ENCODE assay signal across 7 mouse cellular contexts in the genomic region with DNA sequence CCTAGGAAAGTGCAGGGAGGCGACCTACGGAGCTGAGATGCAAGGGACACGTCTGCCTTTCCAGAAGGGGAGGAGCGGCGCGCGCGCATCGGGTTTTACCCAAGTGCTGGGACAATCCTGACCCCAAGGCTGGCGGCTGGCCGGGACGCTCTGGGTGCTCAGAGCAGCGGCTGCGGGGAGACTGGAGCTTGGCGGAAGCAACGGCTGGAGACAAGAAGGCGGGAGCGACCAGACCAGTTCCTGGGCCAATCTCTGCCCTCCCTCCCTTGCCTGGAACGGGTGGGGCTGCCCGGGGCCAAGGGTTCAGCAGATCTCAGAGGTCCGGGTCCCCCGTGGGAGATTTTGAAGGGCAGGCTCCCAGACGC. TPM values are rescaled to one million over a fixed set of nuclear protein-coding genes. Genes with fewer than 3 reads are reported as not detected.
DNase-seq lines count a peak whose midpoint lies in the region; ATAC-seq and TF ChIP-seq lines count a peak whose summit lies in the region.

A gene (minus strand): TSS at position 89 of the 365 bp plus-strand sequence.

- 0 out of 4 replicates have a peak, but pooled peaks cover 0 to 4% of the 10 kb centered on the region in 2 experiments for H3K4me1 ChIP-seq in ES-E14 (ENCODE audit: control insufficient read depth in 2 of 2, insufficient read depth in 2 of 2, low read length in 2 of 2, poor library complexity in 1 of 2)
- H3K4me1 ChIP-seq in hindbrain, embryonic 15.5 days (replicated peaks), result peaks cover 9% of the 10 kb centered on the region

- peak within 1 kb of the TSS; percentile 8; the same call in 1 of the 2 replicates for H3K9ac ChIP-seq in ES-E14 (ENCODE audit: insufficient read depth, low read depth, low read length, poor library complexity, severe bottlenecking)
- H3K9ac ChIP-seq in hindbrain, embryonic 15.5 days, result peak within 1 kb of the TSS; percentile 36; the same call in 1 of the 2 replicates

- intact Hi-C loops in left cerebral cortex, postnatal 25 days (cut with DNase I), result loop anchor here (10.0 kb wide), 1 partner anchor 360 kb away; no protein-coding TSS in a partner anchor

- no peak for DNase-seq in ES-E14 (ENCODE audit: low read depth, low spot score)
- DNase-seq in adrenal gland, postnatal 25 days, result peak; percentile 63
- DNase-seq in gastrocnemius, adult 8-10 months (ENCODE audit: low spot score in 2 of 2), result peak; percentile 14 to 55
- no peak for DNase-seq in left cerebral cortex, postnatal 25 days (ENCODE audit: low spot score in 2 of 2)
- peak; percentile 18 for DNase-seq in splenic B cell, adult 2 months (ENCODE audit: low read depth, low spot score)

- H3K9me3 ChIP-seq in ES-E14 (ENCODE audit: control insufficient read depth, insufficient read depth, low read depth, low read length), result no peaks in the 10 kb centered on the region
- no peaks in the 10 kb centered on the region for H3K9me3 ChIP-seq in hindbrain, embryonic 15.5 days

- ATAC-seq in hindbrain, embryonic 15.5 days (ENCODE audit: low FRiP score, low read depth), result no peak; the same call in 1 of the 2 replicates
- peak; percentile 58 for ATAC-seq in megakaryocyte, adult 5-6 weeks (ENCODE audit: poor library complexity, severe bottlenecking)

- peaks cover 7% of the 10 kb centered on the region; the same call in 1 of the 2 replicates for H3K27me3 ChIP-seq in hindbrain, embryonic 15.5 days
- H3K27me3 ChIP-seq in splenic B cell, adult 2 months (ENCODE audit: control insufficient read depth, insufficient read depth, low read length, poor library complexity, severe bottlenecking), result no peaks in the 10 kb centered on the region

- peak within 1 kb of the TSS; percentile 37 to 49 for H3K4me3 ChIP-seq in ES-E14 (ENCODE audit: insufficient read depth in 1 of 2, low read depth in 1 of 2, low read length in 2 of 2, poor library complexity in 1 of 2, severe bottlenecking in 1 of 2)
- peak within 1 kb of the TSS; percentile 20 for H3K4me3 ChIP-seq in hindbrain, embryonic 15.5 days

- no peak within 1 kb of the TSS for H3K27ac ChIP-seq in ES-E14 (ENCODE audit: insufficient read depth, low read depth, low read length, poor library complexity, severe bottlenecking)
- no peak within 1 kb of the TSS for H3K27ac ChIP-seq in hindbrain, embryonic 15.5 days (replicated peaks)

- whole genome bisulfite sequencing in hindbrain, embryonic 15.5 days, result 9% methylated on average over 23 of the region's 23 CpGs

- in situ Hi-C loops in ES-E14 (cut with MboI; ENCODE audit: low sequenced_read_pairs in 2 of 2, unreplicated experiment in 2 of 2), result loop anchor here in 1 of 2 experiments (25.0 kb wide), 1 partner anchor 557 kb away; a partner anchor contains a TSS

- H3K36me3 ChIP-seq in ES-E14 (ENCODE audit: control insufficient read depth, insufficient read depth, low read length, poor library complexity, severe bottlenecking), result no peaks in the 10 kb centered on the region
- no peaks in the 10 kb centered on the region for H3K36me3 ChIP-seq in hindbrain, embryonic 15.5 days
- H3K36me3 ChIP-seq in splenic B cell, adult 2 months (ENCODE audit: control insufficient read depth, insufficient read depth, low read length, poor library complexity, severe bottlenecking), result no peaks in the 10 kb centered on the region

- H3K4me2 ChIP-seq in hindbrain, embryonic 15.5 days, result peak within 1 kb of the TSS; percentile 49

TF ChIP-seq in ES-E14, 5 proteins besides CTCF, POLR2A, EP300 and RAD21:
- TF ChIP-seq MAFK (IDR thresholded peaks at IDR 0.05; ENCODE audit: insufficient read depth, low read depth, low read length) (no peak), ZNF384 (IDR thresholded peaks at IDR 0.05; ENCODE audit: low read depth, low read length) (no peak), HCFC1 (IDR thresholded peaks at IDR 0.05; ENCODE audit: borderline replicate concordance, insufficient read depth, low read length) (no peak), CHD2 (IDR thresholded peaks at IDR 0.05; ENCODE audit: low read depth, low read length) (no peak), ZC3H11A (IDR thresholded peaks at IDR 0.05; ENCODE audit: borderline replicate concordance, low read depth, low read length) (no peak)

RNA-seq across cellular contexts. Expression of the gene that starts here (rescaled TPM):
- 2.1 and 2.5 TPM in 2 replicates for total RNA-seq in ES-E14 (2012; rRNA removed)
- total RNA-seq in adrenal gland, postnatal 25 days (2021), result 32.5 and 50.9 TPM in 2 replicates
- total RNA-seq in gastrocnemius, adult 8-10 months (2022), result 10 to 100 TPM in 2 of 4 experiments, 1 to 10 TPM in 2; 9.1 to 12.9 (median 10.1) TPM
- 2.1 and 2.4 TPM in 2 replicates for polyA plus RNA-seq in hindbrain, embryonic 15.5 days (2015; fragmentation: Nextera tagmentation; extraction: Ambion mirVana)
- total RNA-seq in left cerebral cortex, postnatal 25 days (2021), result 10 to 100 TPM; 39.1 to 53.0 TPM
- total RNA-seq in megakaryocyte, adult 5-6 weeks (2015), result 10.6 and 11.9 TPM in 2 replicates
- total RNA-seq in megakaryocyte, adult 5-6 weeks (2017), result 9.6 and 10.9 TPM in 2 replicates

Comparison
In these comparisons a context has a peak if more than half of its experiments do, and no peak if none do; other contexts are left out.
1. DNase-seq: peak in adrenal gland, postnatal 25 days (single experiment), gastrocnemius, adult 8-10 months (2 of 2) and splenic B cell, adult 2 months (single experiment); none in ES-E14 (single experiment) and left cerebral cortex, postnatal 25 days (0 of 2).